Mouse (Mus musculus) kidney, adult 2 months (tissue): ENCODE measurements around the gene Rab15. TPM values are rescaled to one million over a fixed set of nuclear protein-coding genes. Genes with fewer than 3 reads are reported as not detected.

ENCODE experiments used
- DNase-seq: peaks from one replicate; pipeline ENCODE4 v3.0.0; 2021
- H3K27ac ChIP-seq: fragments of 200-500 bp; 2 replicates; pipeline ENCODE4 v1.5.1; 2012; ENCODE audit warnings: low read depth, low read length, control low read depth, inconsistent platforms; ENCODE audit not compliant: insufficient read depth
- H3K27me3 ChIP-seq: fragments of 200-500 bp; replicated peaks from 2 replicates; pipeline ENCODE4 v1.6.1; 2012; ENCODE audit warnings: mild to moderate bottlenecking, moderate library complexity, low read length, inconsistent platforms; ENCODE audit not compliant: control insufficient read depth, insufficient read depth
- H3K36me3 ChIP-seq: fragments of 200-500 bp; 2 replicates; pipeline ENCODE4 v1.6.1; 2012; ENCODE audit warnings: mild to moderate bottlenecking, moderate library complexity, low read length, inconsistent platforms; ENCODE audit not compliant: control insufficient read depth, insufficient read depth
- H3K4me1 ChIP-seq: fragments of 200-500 bp; 2 replicates; pipeline ENCODE4 v1.6.1; 2011; ENCODE audit warnings: low read length; ENCODE audit not compliant: control insufficient read depth, insufficient read depth
- H3K4me3 ChIP-seq: fragments of 200-500 bp; 2 replicates; pipeline ENCODE4 v1.5.1; 2011; ENCODE audit warnings: mild to moderate bottlenecking, low read depth, low read length, control low read depth; ENCODE audit not compliant: insufficient read depth
- CTCF ChIP-seq: fragments of 200-500 bp; conservative IDR thresholded peaks from 2 replicates; pipeline ENCODE4 v1.5.1; 2011; ENCODE audit warnings: low read depth, mild to moderate bottlenecking, control low read depth, low read length, moderate library complexity, mixed read lengths; ENCODE audit not compliant: insufficient read depth, insufficient read length
- POLR2A ChIP-seq: fragments of 200-500 bp; IDR thresholded peaks from one replicate; pipeline ENCODE4 v1.6.1; 2011; ENCODE audit warnings: low read depth, low read length, control low read depth
- whole genome bisulfite sequencing: fragments of 180-500 bp; shearing (Covaris S2); methylation state at CpG from one replicate; pipeline ENCODE4 v1.1.7; 2018; 5-methylcytosine and 5-hydroxymethylcytosine counted together
- polyA plus RNA-seq: library from polyadenylated mRNA; depleted of rRNA; stranded (reverse); fragments of >200 nt; gene quantifications from 2 replicates; pipeline ENCODE4 v1.2.3, GENCODE M21; 2012; rRNA removed

Gene Rab15
- polyA plus RNA-seq, 1 experiment = 4.4 TPM

DNA sequence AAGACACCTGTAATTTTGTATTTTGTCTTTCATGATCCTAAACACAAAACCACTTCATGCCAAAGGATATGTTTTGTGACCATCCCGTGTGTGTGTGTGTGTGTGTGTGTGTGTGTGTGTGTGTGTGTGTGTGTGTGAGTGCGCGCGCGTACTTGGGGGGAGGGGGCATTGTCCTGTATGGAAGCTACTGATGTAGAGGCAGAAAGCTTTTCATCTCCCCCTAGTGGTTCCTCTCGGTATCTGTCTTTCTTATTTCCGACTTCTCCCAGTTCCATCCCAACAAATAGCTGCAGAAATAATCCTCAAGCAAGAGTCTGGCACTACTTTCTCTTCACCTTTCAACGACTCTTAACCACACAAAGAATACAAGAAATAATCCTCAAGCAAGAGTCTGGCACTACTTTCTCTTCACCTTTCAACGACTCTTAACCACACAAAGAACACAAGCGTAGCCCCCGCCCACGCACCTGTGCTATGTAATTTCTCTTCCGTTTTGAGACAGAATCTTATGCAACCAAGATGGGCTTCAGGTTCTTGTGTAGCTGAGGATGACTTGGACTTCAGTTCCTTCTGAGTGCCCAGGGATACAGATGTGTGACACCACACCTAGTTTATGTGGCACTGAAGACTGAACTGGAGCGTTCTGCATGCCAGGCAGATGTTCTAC lies 69.9 kb downstream of the Rab15 start:
- TF ChIP-seq POLR2A (no peak), CTCF (peak; percentile 42)
- 35% methylated on average over 14 of the region's 14 CpGs for WGBS
- Histone ChIP-seq H3K4me1 (no peaks in the 10 kb centered on the region), H3K27ac (no peak overlapping the region), H3K4me3 (no peak overlapping the region), H3K27me3 (no peaks in the 10 kb centered on the region), H3K36me3 (no peaks in the 10 kb centered on the region)
- peak; percentile 61 for DNase-seq

DNA sequence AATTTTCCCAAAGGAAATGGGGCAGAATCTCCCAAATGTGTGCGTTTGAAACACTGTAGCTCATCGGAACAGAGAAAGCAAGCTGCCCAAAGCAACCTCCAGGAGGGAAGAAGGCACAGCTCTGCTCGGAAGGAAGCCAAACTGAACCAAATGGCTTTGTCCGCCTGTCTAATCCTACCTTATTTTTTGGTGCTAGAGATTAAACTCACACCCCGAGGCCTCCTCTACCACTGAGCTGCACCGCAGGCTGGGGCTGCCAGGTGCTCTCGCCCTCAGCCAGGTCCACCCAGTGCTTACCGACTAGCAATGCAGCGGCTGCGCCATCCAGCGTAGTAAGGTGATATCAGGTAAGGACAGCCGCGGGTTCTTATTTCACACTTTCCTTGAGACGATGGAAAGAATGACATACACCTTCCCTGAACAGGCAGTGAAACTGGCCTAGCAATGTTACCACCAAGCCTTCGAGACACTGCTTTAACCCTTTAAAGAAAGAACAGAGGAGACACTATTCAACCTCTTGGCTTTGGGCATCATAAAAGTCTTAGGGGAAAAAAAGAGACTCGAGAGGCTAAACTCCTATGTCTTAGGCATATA lies 71.7 kb downstream of the Rab15 start:
- no peak for DNase-seq
- H3K4me1 ChIP-seq = no peaks in the 10 kb centered on the region
- no peaks in the 10 kb centered on the region for H3K27me3 ChIP-seq
- H3K36me3 ChIP-seq = no peaks in the 10 kb centered on the region
- TF ChIP-seq POLR2A (no peak), CTCF (no peak)
- 83% methylated on average over 16 of the region's 16 CpGs for WGBS
- H3K27ac ChIP-seq = no peak overlapping the region
- no peak overlapping the region for H3K4me3 ChIP-seq

Other genes with a start within 250 kb of the Rab15 start
- gene Sptb, start 112.4 kb downstream of the Rab15 start, polyA plus RNA-seq = 1.6 and 1.9 TPM in 2 replicates
- gene Churc1, start 57.4 kb downstream of the Rab15 start, polyA plus RNA-seq = 71.3 and 105 TPM in 2 replicates
- gene Fntb, start 57.3 kb downstream of the Rab15 start, polyA plus RNA-seq = 13.2 TPM in 2 replicates
- 0.08 and 0.33 TPM in 2 replicates for gene Gpx2, start 27.4 kb downstream of the Rab15 start, polyA plus RNA-seq
- 33.8 and 42.7 TPM in 2 replicates for gene Max, start 139.3 kb upstream of the Rab15 start, polyA plus RNA-seq